Mouse (Mus musculus) sigmoid colon, adult 10 weeks (tissue): ENCODE measurements around the gene Smchd1. TPM values are rescaled to one million over a fixed set of nuclear protein-coding genes. Genes with fewer than 3 reads are reported as not detected.

ENCODE experiments used
- polyA plus RNA-seq: library from polyadenylated mRNA; stranded (reverse); fragments of 350-450 nt; fragmentation: Illumina TruSeq; extraction: RNeasy Lipid Tissue Mini Kit (QIAGEN cat#74804); gene quantifications from one replicate; pipeline ENCODE4 v1.2.3, GENCODE M21; 2014; ENCODE audit warnings: low read depth, low replicate concordance

The Smchd1 gene
- 79.7 TPM for polyA plus RNA-seq

GRCm38 (mm10) chr17:71474762-71475704 is at the start of gene Smchd1:
Smchd1 (minus strand) TSS chr17:71475343.

GRCm38 (mm10) chr17:71459818-71460217 is 15.3 kb downstream of the Smchd1 start, which contains the start of gene Gm4707:
Gm4707 (minus strand) TSS chr17:71459918.

GRCm38 (mm10) chr17:71311340-71312171 is 163.6 kb downstream of the Smchd1 start, which contains the start of gene Emilin2:
Emilin2 (minus strand) TSS chr17:71311978.

Other genes starting within 250 kb of the Smchd1 start
- gene Emilin2, start 163.4 kb downstream of the Smchd1 start, polyA plus RNA-seq: 2.7 TPM
- gene Gm4707, start 15.4 kb downstream of the Smchd1 start, polyA plus RNA-seq: not detected
- 16.3 TPM for gene Ndc80, start 51.5 kb upstream of the Smchd1 start, polyA plus RNA-seq
- gene Spdya, start 76.7 kb upstream of the Smchd1 start, polyA plus RNA-seq: 0.44 TPM
- 92.1 TPM for gene Wdr43, start 140.6 kb upstream of the Smchd1 start, polyA plus RNA-seq
- gene Togaram2, start 197.9 kb upstream of the Smchd1 start, polyA plus RNA-seq: not detected